Mouse (Mus musculus) heart, postnatal 25 days (tissue): Measurements from ENCODE around the gene Susd1. TPM values are rescaled to one million over a fixed set of nuclear protein-coding genes. Genes with fewer than 3 reads are reported as not detected.

Experiments
- DNase-seq: peaks from one replicate; pipeline ENCODE4 v3.0.0; 2022; ENCODE audit warnings: low spot score
- intact Hi-C: fragments of 180-260 bp; cut with DNase I; formaldehyde crosslinking; loops from one replicate; pipeline ENCODE4 v1.15.1; 2025
- total RNA-seq, 2 experiments: library from RNA; stranded (reverse); gene quantifications; 2 replicates each; pipeline ENCODE4 v1.2.3; 2021

Susd1 gene
- total RNA-seq, 2 experiments from 2014 or later, result 0.94 to 1.6 TPM

DNA sequence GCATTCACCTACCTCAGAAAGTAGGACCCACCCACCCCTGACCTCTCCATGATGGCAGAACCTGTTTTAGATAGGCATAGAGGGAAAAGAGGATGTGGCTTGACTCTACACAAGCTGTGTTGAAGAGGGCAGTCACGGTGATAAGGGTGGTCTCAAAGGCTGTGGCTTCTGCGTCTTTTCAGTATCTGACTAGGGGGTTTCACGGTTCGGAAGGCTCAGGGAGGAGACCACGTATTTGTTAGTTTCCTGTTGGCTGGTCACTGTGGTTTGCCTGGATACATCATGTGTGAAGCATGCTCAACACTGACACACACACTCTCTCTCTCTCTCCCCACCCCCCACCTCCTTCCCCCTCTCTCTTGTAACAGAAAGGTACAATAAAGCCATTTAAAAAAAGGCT lies 173.3 kb downstream of the Susd1 start:
- DNase-seq, result no peak
- intact Hi-C loops, result no loop called here

Other genes with a start within 250 kb of the Susd1 start
- gene Ugcg, start 249.4 kb downstream of the Susd1 start, total RNA-seq, result 10 to 100 TPM; 14.4 to 15.1 TPM
- 10 to 100 TPM; 29.6 to 37.0 TPM for gene Ptbp3, start 110.7 kb upstream of the Susd1 start, total RNA-seq
- gene Hsdl2, start 142.9 kb upstream of the Susd1 start, total RNA-seq, result 100 to 1,000 TPM; 221 to 227 TPM
- gene E130308A19Rik, start 187.6 kb upstream of the Susd1 start, total RNA-seq, result 1 to 10 TPM; 7.1 to 7.5 TPM